Mouse (Mus musculus) intestine, postnatal 0 days (tissue): Measurements from ENCODE around the gene Fkbp8. TPM values are rescaled to one million over a fixed set of nuclear protein-coding genes. Genes with fewer than 3 reads are reported as not detected.

ENCODE experiments used
- ATAC-seq: fragments of 200-750 bp; cut with Nextera tagmentation; 2 replicates; pipeline ENCODE4 v1.8.0; 2017; ENCODE audit warnings: mild to moderate bottlenecking, moderate TSS enrichment, moderate library complexity
- H3K27ac ChIP-seq: fragments of 300-500 bp; sonication (generic); 2 replicates; pipeline ENCODE4 v1.5.1; 2014; ENCODE audit warnings: mild to moderate bottlenecking, low read depth, low read length, moderate library complexity
- H3K27me3 ChIP-seq: fragments of 300-500 bp; sonication (generic); replicated peaks from 2 replicates; pipeline ENCODE4 v1.6.1; 2014; ENCODE audit warnings: low read length, mixed read lengths; ENCODE audit not compliant: control insufficient read depth, insufficient read depth
- H3K36me3 ChIP-seq: fragments of 300-500 bp; sonication (generic); 2 replicates; pipeline ENCODE4 v1.6.1; 2014; ENCODE audit warnings: mild to moderate bottlenecking, moderate library complexity; ENCODE audit not compliant: control insufficient read depth, insufficient read depth
- H3K4me1 ChIP-seq: fragments of 300-500 bp; sonication (generic); replicated peaks from 2 replicates; pipeline ENCODE4 v1.6.1; 2014; ENCODE audit warnings: antibody characterized with exemption, low read length, mixed read lengths; ENCODE audit not compliant: control insufficient read depth, insufficient read depth
- H3K4me2 ChIP-seq: fragments of 300-500 bp; sonication (generic); replicated peaks from 2 replicates; pipeline ENCODE4 v1.6.1; 2014; ENCODE audit warnings: low read depth, mild to moderate bottlenecking, moderate library complexity
- H3K4me3 ChIP-seq: fragments of 300-500 bp; sonication (generic); 2 replicates; pipeline ENCODE4 v1.5.1; 2014; ENCODE audit warnings: low read depth, low read length
- H3K9ac ChIP-seq: fragments of 300-500 bp; sonication (generic); 2 replicates; pipeline ENCODE4 v1.6.1; 2014; ENCODE audit warnings: mild to moderate bottlenecking, low read depth, low read length
- H3K9me3 ChIP-seq: fragments of 300-500 bp; sonication (generic); 2 replicates; pipeline ENCODE4 v1.6.1; 2016; ENCODE audit warnings: mixed run types; ENCODE audit not compliant: control insufficient read depth
- CTCF ChIP-seq: sonication (generic); IDR thresholded peaks from 2 replicates; pipeline ENCODE4 v1.5.1; 2016; ENCODE audit warnings: low read depth, mild to moderate bottlenecking, control low read depth, antibody characterized with exemption, moderate library complexity
- WGBS: fragments of 180-500 bp; shearing (Covaris S2); extraction: QIAGEN DNeasy Blood & Tissue Kit; methylation state at CpG from one replicate; pipeline ENCODE4 v1.1.7; 2014; 5-methylcytosine and 5-hydroxymethylcytosine counted together
- polyA plus RNA-seq: library from polyadenylated mRNA; unstranded; fragments of >200 nt; fragmentation: Nextera tagmentation; extraction: Ambion mirVana; gene quantifications from 2 replicates; pipeline ENCODE4 v1.2.1, GENCODE M21; 2015

The Fkbp8 gene
- polyA plus RNA-seq, 1 experiment from 2014 or later = 203 TPM

- H3K9ac ChIP-seq = no peak overlapping the region
- no peak overlapping the region for H3K4me2 ChIP-seq
- 82% methylated on average over 3 of the region's 3 CpGs for WGBS
- H3K4me3 ChIP-seq = no peak overlapping the region
- H3K36me3 ChIP-seq = peaks cover 44% of the 10 kb centered on the region
- H3K9me3 ChIP-seq = no peaks in the 10 kb centered on the region
- ATAC-seq = no peak
- H3K27me3 ChIP-seq = no peaks in the 10 kb centered on the region
- TF ChIP-seq CTCF = no peak
- H3K4me1 ChIP-seq = 0 out of 2 replicates have a peak, but pooled peaks cover 6% of the 10 kb centered on the region
- H3K27ac ChIP-seq = 0 out of 2 replicates have a peak overlapping the region, but pooled peaks have one; percentile 60
These were observed 2.2 kb downstream of the Fkbp8 start for GRCm38 (mm10) chr8:70529741-70530161.

GRCm38 (mm10) chr8:70530314-70530713, 2.8 kb downstream of the Fkbp8 start:
- 0 out of 2 replicates have a peak, but pooled peaks cover 6% of the 10 kb centered on the region for H3K4me1 ChIP-seq
- peak; percentile 32; the same call in 1 of the 2 replicates for TF ChIP-seq CTCF
- peaks cover 50% of the 10 kb centered on the region for H3K36me3 ChIP-seq
- ATAC-seq = no peak
- H3K9me3 ChIP-seq = no peaks in the 10 kb centered on the region
- H3K27me3 ChIP-seq = no peaks in the 10 kb centered on the region
- 94% methylated on average over 2 of the region's 2 CpGs for WGBS
- no peak overlapping the region for H3K9ac ChIP-seq
- H3K27ac ChIP-seq = no peak overlapping the region
- no peak overlapping the region for H3K4me2 ChIP-seq
- H3K4me3 ChIP-seq = no peak overlapping the region

- Histone ChIP-seq H3K36me3 (peaks cover 64% of the 10 kb centered on the region), H3K4me1 (no peaks in the 10 kb centered on the region), H3K9ac (no peak overlapping the region), H3K27me3 (no peaks in the 10 kb centered on the region), H3K9me3 (no peaks in the 10 kb centered on the region), H3K27ac (0 out of 2 replicates have a peak overlapping the region, but pooled peaks have one; percentile 4), H3K4me2 (no peak overlapping the region), H3K4me3 (no peak overlapping the region)
- TF ChIP-seq CTCF = no peak
- 93% methylated on average over 12 of the region's 12 CpGs for WGBS
- ATAC-seq = no peak
These were observed 6.8 kb downstream of the Fkbp8 start for GRCm38 (mm10) chr8:70534281-70534680.

- Histone ChIP-seq H3K4me2 (no peak overlapping the region), H3K27ac (0 out of 2 replicates have a peak overlapping the region, but pooled peaks have one; percentile 4), H3K9me3 (no peaks in the 10 kb centered on the region), H3K36me3 (peaks cover 64% of the 10 kb centered on the region), H3K27me3 (no peaks in the 10 kb centered on the region), H3K9ac (no peak overlapping the region), H3K4me3 (no peak overlapping the region), H3K4me1 (no peaks in the 10 kb centered on the region)
- TF ChIP-seq CTCF = no peak
- no peak for ATAC-seq
- 87% methylated on average over 3 of the region's 3 CpGs for WGBS
These were observed 7.7 kb downstream of the Fkbp8 start for GRCm38 (mm10) chr8:70535221-70535620.

GRCm38 (mm10) chr8:70535701-70536100, 8.2 kb downstream of the Fkbp8 start:
- H3K4me2 ChIP-seq = no peak overlapping the region
- no peak for TF ChIP-seq CTCF
- no peak overlapping the region for H3K4me3 ChIP-seq
- no peaks in the 10 kb centered on the region for H3K9me3 ChIP-seq
- no peak overlapping the region for H3K27ac ChIP-seq
- H3K27me3 ChIP-seq = no peaks in the 10 kb centered on the region
- ATAC-seq = no peak
- WGBS = 96% methylated on average over 2 of the region's 2 CpGs
- H3K9ac ChIP-seq = no peak overlapping the region
- peaks cover 59% of the 10 kb centered on the region for H3K36me3 ChIP-seq
- no peaks in the 10 kb centered on the region; the same call in 1 of the 2 replicates for H3K4me1 ChIP-seq

GRCm38 (mm10) chr8:70538024-70538579, 10.6 kb downstream of the Fkbp8 start:
- H3K9me3 ChIP-seq = no peaks in the 10 kb centered on the region
- no peak for TF ChIP-seq CTCF
- H3K27me3 ChIP-seq = no peaks in the 10 kb centered on the region
- peak overlapping the region; percentile 91 for H3K4me2 ChIP-seq
- H3K4me3 ChIP-seq = peak overlapping the region; percentile 82
- H3K27ac ChIP-seq = peak overlapping the region; percentile 91
- H3K4me1 ChIP-seq = no peaks in the 10 kb centered on the region; the same call in 1 of the 2 replicates
- peaks cover 35% of the 10 kb centered on the region for H3K36me3 ChIP-seq
- H3K9ac ChIP-seq = peak overlapping the region; percentile 84
- peak; percentile 22 for ATAC-seq
- 5% methylated on average over 24 of the region's 24 CpGs for WGBS
